Mouse (Mus musculus) hindbrain, postnatal 0 days (tissue): ENCODE data around the gene Myl9. TPM values are rescaled to one million over a fixed set of nuclear protein-coding genes. Genes with fewer than 3 reads are reported as not detected.

Experiments used
- ATAC-seq: fragments of 200-750 bp; cut with Nextera tagmentation; 2 replicates; pipeline ENCODE4 v1.8.0; 2017; ENCODE audit warnings: mild to moderate bottlenecking, moderate TSS enrichment, moderate library complexity
- DNase-seq: peaks from one replicate; pipeline ENCODE4 v3.0.0-alpha.2; 2015; ENCODE audit warnings: low spot score
- H3K27ac ChIP-seq: fragments of 300-500 bp; sonication (generic); 2 replicates; pipeline ENCODE4 v1.5.1; 2014; ENCODE audit warnings: mild to moderate bottlenecking
- H3K27me3 ChIP-seq: fragments of 300-500 bp; sonication (generic); 2 replicates; pipeline ENCODE4 v1.6.1; 2014; ENCODE audit warnings: low read length, mixed read lengths; ENCODE audit not compliant: insufficient read depth
- H3K36me3 ChIP-seq: fragments of 300-500 bp; sonication (generic); 2 replicates; pipeline ENCODE4 v1.6.1; 2014; ENCODE audit warnings: low read length, mixed read lengths; ENCODE audit not compliant: insufficient read depth
- H3K4me1 ChIP-seq: fragments of 300-500 bp; sonication (generic); 2 replicates; pipeline ENCODE4 v1.6.1; 2014; ENCODE audit warnings: antibody characterized with exemption, low read length, mixed read lengths; ENCODE audit not compliant: insufficient read depth
- H3K4me2 ChIP-seq: fragments of 300-500 bp; sonication (generic); 2 replicates; pipeline ENCODE4 v1.6.1; 2014; ENCODE audit warnings: low read depth, mild to moderate bottlenecking, low read length, moderate library complexity, mixed read lengths
- H3K4me3 ChIP-seq: fragments of 300-500 bp; sonication (generic); 2 replicates; pipeline ENCODE4 v1.5.1; 2014; ENCODE audit warnings: low read length
- H3K9ac ChIP-seq: fragments of 300-500 bp; sonication (generic); replicated peaks from 2 replicates; pipeline ENCODE4 v1.6.1; 2014; ENCODE audit warnings: mild to moderate bottlenecking, low read length, moderate library complexity, mixed read lengths
- H3K9me3 ChIP-seq: fragments of 300-500 bp; sonication (generic); 2 replicates; pipeline ENCODE4 v1.6.1; 2016; ENCODE audit warnings: low read length, mixed read lengths
- CTCF ChIP-seq: IDR thresholded peaks from 2 replicates; pipeline ENCODE4 v1.5.1; 2016; ENCODE audit warnings: antibody characterized with exemption, control low read depth, low read depth
- WGBS: fragments of 180-500 bp; shearing (Covaris S2); extraction: QIAGEN DNeasy Blood & Tissue Kit; methylation state at CpG from one replicate; pipeline ENCODE4 v1.1.7; 2014; 5-methylcytosine and 5-hydroxymethylcytosine counted together
- polyA plus RNA-seq: library from polyadenylated mRNA; unstranded; fragments of >200 nt; fragmentation: Nextera tagmentation; extraction: Ambion mirVana; gene quantifications from 2 replicates; pipeline ENCODE4 v1.2.1, GENCODE M21; 2015
- total RNA-seq: library from RNA; depleted of rRNA; stranded (reverse); fragments of >200 nt; gene quantifications from 2 replicates; pipeline ENCODE4 v1.2.3, GENCODE M21; 2014

Gene Myl9
- total and polyA plus RNA-seq, 2 experiments from 2014 or later, result 38.4 TPM

DNA sequence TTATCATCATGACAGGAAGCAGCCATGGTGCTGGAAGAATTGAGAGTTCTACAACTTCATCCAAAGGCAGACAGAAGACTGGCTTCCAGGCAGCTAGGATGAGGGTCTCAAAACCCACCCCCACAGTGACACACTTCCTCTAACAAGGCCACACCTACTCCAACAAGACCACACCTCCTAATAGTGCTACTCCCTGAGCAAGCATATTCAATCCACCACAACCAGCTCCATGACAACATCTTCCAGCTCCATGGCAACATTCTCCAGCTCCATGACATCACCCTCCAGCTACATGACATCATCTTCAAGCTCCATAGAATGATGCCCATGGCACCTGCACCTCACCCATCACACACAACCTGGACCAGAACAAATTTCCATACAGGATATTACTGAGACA, 1.8 kb upstream of the Myl9 start:
- TF ChIP-seq CTCF, result no peak
- H3K4me2 ChIP-seq, result no peak overlapping the region
- ATAC-seq (no peak), DNase-seq (no peak)
- H3K27ac ChIP-seq, result no peak overlapping the region
- H3K4me3 ChIP-seq, result no peak overlapping the region
- H3K27me3 ChIP-seq, result no peaks in the 10 kb centered on the region
- H3K9ac ChIP-seq, result no peak overlapping the region
- H3K4me1 ChIP-seq, result 0 out of 2 replicates have a peak, but pooled peaks cover 6% of the 10 kb centered on the region
- H3K9me3 ChIP-seq, result no peaks in the 10 kb centered on the region
- no peaks in the 10 kb centered on the region for H3K36me3 ChIP-seq

DNA sequence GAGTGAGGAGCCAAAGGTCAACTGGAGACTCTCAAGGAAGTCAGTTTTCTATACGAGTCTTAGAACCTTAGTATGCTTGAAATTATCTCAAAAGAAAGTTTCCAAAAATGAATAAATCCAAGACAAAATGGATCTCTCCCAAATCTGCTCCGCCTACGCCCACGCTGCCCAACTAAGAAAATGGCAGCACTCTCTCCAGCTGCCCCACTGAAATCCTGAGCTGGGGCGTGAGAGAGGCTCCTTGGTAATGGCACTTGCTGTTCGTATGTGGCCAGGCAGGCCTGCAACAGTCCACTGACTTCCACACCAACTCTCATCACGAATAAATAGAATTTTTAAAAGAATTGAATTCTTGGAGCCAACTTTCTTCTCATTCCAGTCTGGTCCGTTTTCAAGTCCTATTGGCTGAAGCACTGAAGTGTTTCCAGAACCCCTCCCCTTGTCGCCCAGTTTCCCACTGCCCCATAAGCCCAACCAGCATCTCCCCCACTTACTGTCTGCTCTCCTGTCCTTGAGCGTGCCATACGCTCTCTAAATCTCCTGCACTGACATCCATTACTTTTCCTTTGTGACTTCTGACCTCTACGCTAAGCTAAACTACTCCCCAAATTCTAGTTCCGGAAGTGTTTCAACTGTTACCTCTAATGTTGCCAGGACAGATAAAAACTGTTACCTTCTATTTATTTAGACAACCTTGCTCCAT, 1.0 kb upstream of the Myl9 start:
- Histone ChIP-seq H3K9ac (0 out of 2 replicates have a peak overlapping the region, but pooled peaks have one; percentile 40), H3K27me3 (no peaks in the 10 kb centered on the region), H3K36me3 (no peaks in the 10 kb centered on the region), H3K9me3 (no peaks in the 10 kb centered on the region), H3K4me1 (0 out of 2 replicates have a peak, but pooled peaks cover 6% of the 10 kb centered on the region), H3K27ac (peak overlapping the region; percentile 8; the same call in 1 of the 2 replicates), H3K4me2 (peak overlapping the region; percentile 61), H3K4me3 (no peak overlapping the region)
- TF ChIP-seq CTCF, result no peak
- WGBS, result 69% methylated on average over 13 of the region's 13 CpGs
- ATAC-seq (no peak), DNase-seq (no peak)

DNA sequence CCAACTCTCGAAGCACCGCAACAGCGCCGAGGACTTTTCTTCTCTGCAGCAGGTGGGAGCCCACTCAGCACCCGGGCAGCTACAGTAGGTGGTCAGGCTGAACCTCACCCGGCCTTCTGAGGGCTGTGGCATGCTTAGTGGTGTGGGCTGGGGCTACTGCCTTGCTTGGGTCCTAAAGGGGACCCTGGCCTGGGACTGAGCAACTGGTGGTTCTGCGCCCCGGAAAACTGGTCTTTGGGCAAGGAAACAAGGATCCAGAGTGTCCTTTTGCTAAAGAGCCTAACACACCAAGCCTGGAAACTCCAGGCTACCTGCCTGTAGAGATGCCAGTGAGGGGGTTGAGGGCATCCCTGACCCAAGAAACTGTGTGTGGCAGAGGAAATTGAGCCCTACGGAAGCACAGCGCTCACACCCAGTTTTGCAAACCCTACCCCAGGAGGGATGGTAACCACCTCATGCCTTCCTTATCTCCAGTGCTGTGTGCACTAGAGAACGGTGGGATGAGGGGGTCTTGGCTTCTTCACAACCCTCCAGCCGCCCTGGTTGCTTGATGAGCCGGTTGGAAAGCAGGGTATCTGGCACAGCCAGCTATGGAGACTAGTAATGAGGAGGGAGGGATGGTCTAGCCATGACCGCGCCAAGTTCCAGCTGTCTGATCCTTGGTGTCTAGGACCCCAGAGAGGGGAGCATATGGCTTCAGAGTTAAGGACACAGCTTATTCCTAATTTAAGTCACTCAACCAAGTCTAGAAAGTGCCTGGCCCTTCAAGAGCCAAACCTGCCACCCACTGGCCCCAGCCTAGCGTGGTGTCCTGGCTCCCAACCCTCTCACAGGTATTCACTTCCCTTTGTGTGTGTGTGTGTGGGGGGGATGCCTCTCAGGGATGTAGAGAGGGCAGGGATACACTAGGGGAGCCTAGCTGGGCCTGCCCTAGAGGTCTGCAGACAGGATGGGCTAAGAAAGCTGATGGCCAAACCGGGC, 525 bp downstream of the Myl9 start:
- WGBS, result 31% methylated on average over 17 of the region's 17 CpGs
- peak overlapping the region; percentile 61 for H3K4me2 ChIP-seq
- ATAC-seq, result no peak

DNA sequence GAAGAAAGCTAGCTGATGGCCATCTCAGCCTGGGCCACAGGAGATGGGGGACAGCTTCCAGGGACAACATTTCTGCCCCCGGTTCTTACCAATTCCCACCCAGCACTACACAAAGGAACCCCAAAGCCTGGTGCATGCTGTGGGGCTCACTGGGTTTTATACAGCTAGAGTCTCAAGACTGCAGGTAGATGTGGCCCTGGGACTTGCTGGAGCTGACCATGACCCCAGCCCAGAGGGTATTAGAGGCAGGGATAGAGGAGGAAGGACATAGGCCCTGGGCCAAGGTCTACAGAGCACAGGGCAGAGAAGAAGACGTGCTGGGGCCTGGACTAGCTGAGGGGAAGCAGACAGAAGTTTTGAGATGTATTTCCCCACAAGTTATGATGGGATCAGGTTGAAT, 1.7 kb downstream of the Myl9 start:
- 81% methylated on average over 2 of the region's 2 CpGs for WGBS
- H3K4me2 ChIP-seq, result no peak overlapping the region
- no peak overlapping the region for H3K9ac ChIP-seq
- H3K27me3 ChIP-seq, result no peaks in the 10 kb centered on the region
- TF ChIP-seq CTCF, result no peak
- no peak overlapping the region for H3K27ac ChIP-seq
- DNase-seq (no peak), ATAC-seq (no peak)
- no peaks in the 10 kb centered on the region for H3K36me3 ChIP-seq
- H3K9me3 ChIP-seq, result no peaks in the 10 kb centered on the region
- no peak overlapping the region for H3K4me3 ChIP-seq
- H3K4me1 ChIP-seq, result 0 out of 2 replicates have a peak, but pooled peaks cover 6% of the 10 kb centered on the region

More for the DNA sequence above, 525 bp downstream of the Myl9 start:
- no peak overlapping the region; the same call in 1 of the 2 replicates for H3K9ac ChIP-seq
- no peak overlapping the region for H3K27ac ChIP-seq
- 0 out of 2 replicates have a peak, but pooled peaks cover 6% of the 10 kb centered on the region for H3K4me1 ChIP-seq
- no peak for DNase-seq
- TF ChIP-seq CTCF, result no peak
- H3K27me3 ChIP-seq, result no peaks in the 10 kb centered on the region
- no peaks in the 10 kb centered on the region for H3K36me3 ChIP-seq
- no peaks in the 10 kb centered on the region for H3K9me3 ChIP-seq
- H3K4me3 ChIP-seq, result peak overlapping the region; percentile 29

DNA sequence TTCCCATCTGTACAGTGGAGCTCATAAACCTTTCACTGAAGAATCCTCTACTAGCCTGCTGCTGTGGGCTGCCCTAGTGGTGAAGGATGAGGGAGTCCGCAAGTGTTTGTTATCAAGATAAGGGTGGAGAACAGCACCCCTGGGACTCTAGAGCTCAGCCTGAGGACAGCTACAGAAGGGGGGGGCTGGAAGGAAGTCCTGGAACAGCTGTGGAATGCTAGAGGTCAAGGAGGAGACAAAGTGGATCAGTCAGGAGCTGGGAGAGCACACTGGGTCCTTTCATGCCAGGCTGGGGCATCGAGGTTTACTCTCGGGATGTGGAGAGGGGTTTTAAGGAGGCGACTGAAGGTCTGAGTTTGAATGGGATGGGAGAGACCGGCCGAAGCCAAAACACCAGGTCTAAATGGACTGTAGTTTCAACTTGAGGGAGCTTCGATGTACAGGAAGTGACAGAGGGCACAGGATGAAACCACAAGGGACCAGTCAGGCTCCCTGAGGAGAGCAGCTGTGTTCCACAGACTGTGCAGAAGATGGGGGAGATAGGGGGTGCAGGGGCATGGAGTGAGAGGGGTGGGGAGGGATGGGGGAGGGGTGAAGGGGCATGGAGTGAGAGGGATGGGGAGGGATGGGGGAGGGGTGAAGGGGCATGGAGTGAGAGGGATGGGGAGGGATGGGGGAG, 2.2 kb downstream of the Myl9 start:
- no peak for ATAC-seq

DNA sequence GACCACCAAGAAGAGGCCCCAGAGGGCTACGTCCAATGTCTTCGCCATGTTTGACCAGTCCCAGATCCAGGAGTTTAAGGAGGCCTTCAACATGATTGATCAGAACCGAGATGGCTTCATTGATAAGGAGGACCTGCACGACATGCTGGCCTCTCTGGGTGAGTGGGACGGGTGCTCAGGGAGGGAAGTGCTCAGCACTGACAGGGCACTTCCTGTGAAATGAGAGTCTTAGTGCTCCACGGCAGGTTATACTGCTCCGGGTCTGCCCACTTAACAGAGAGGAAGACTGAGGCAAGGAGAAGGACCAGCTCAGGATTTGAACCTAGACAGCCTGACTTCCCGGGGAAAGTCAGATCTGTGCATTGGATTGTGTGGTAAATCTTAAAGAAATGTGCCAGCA, 3.4 kb downstream of the Myl9 start:
- ATAC-seq, result no peak
- H3K9me3 ChIP-seq, result no peaks in the 10 kb centered on the region
- no peak for DNase-seq
- WGBS, result 86% methylated on average over 8 of the region's 8 CpGs
- H3K27me3 ChIP-seq, result no peaks in the 10 kb centered on the region
- no peak overlapping the region for H3K4me3 ChIP-seq
- H3K9ac ChIP-seq, result no peak overlapping the region
- no peaks in the 10 kb centered on the region for H3K36me3 ChIP-seq
- H3K4me1 ChIP-seq, result 0 out of 2 replicates have a peak, but pooled peaks cover 6% of the 10 kb centered on the region
- TF ChIP-seq CTCF, result no peak
- no peak overlapping the region for H3K27ac ChIP-seq
- H3K4me2 ChIP-seq, result no peak overlapping the region

More for the DNA sequence above, 2.2 kb downstream of the Myl9 start:
- DNase-seq, result no peak
- no peak overlapping the region for H3K9ac ChIP-seq
- H3K9me3 ChIP-seq, result no peaks in the 10 kb centered on the region
- H3K4me1 ChIP-seq, result 0 out of 2 replicates have a peak, but pooled peaks cover 6% of the 10 kb centered on the region
- no peaks in the 10 kb centered on the region for H3K36me3 ChIP-seq
- 55% methylated on average over 7 of the region's 7 CpGs for WGBS
- no peak overlapping the region for H3K4me3 ChIP-seq
- no peak for TF ChIP-seq CTCF
- no peaks in the 10 kb centered on the region for H3K27me3 ChIP-seq
- no peak overlapping the region for H3K4me2 ChIP-seq
- H3K27ac ChIP-seq, result no peak overlapping the region
